Mouse (Mus musculus): ENCODE measurements around the gene Taar6. TPM values are rescaled to one million over a fixed set of nuclear protein-coding genes. Genes with fewer than 3 reads are reported as not detected.
A peak's percentile ranks its signal among the peaks of the same experiment; 100 is the strongest.

The Taar6 gene
- polyA plus RNA-seq (2021) = not detected

DNA sequence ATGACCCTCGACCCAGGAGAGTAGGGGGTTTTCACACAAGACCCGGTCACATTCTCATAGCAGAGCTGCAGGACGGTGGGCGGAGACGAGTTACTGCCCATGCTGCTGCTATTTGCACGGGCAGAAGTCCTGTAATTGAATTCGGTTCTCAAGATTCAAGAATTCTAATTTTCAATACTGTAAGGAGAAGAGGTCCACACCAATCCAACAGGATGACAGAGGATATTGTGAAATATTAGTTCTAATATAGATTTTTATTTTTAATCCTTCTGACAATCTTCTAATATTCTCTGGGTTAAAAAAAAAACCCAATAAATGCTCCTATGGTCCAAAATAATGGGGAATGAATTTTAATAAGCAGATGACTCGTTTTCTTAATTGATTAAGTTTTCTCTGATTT is at the start of gene Taar6:
Taar6 (minus strand) TSS at position 101 of the 400 bp plus-strand sequence.
- CTCF ChIA-PET = no interaction called here
- POLR2A ChIA-PET = no interaction called here
- in situ Hi-C loops (cut with MboI; ENCODE audit: low pct_unique_long_range_greater_than_20kb) = no loop called here
- H3K27me3 ChIP-seq = peaks cover 46% of the 10 kb centered on the region
- no peak for TF ChIP-seq CTCF (IDR thresholded peaks at IDR 0.05)
- ATAC-seq (no peak), DNase-seq (ENCODE audit: low read depth, low spot score) (no peak)

DNA sequence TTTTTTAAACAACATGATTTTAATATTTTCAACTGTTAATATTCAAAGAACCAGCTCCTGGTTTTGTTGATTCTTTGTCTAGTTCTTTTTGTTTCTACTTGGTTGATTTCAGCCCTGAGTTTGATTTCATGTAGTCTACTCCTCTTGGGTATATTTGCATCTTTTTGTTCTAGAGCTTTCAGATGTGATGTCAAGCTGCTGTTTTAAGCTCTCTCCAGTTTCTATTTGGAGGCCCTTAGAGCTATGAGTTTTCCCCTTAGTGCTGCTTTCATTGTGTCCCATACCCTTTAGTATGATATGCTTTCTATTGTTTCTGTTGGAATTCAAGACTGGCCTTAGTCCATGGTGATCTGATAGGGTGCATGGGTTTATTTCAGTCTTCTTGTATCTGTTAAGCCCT is 45.9 kb upstream of the Taar6 start:
- POLR2A ChIA-PET = no interaction called here
- H3K27me3 ChIP-seq = peaks cover 17% of the 10 kb centered on the region
- DNase-seq (ENCODE audit: low read depth, low spot score) (no peak), ATAC-seq (no peak)
- in situ Hi-C loops (cut with MboI; ENCODE audit: low pct_unique_long_range_greater_than_20kb) = no loop called here
- TF ChIP-seq CTCF (IDR thresholded peaks at IDR 0.05) = no peak
- CTCF ChIA-PET = interaction anchor here (0.7 to 0.9 kb wide), 2 partner anchors 10 kb away, joined by 3 read pairs; no protein-coding TSS in a partner anchor

DNA sequence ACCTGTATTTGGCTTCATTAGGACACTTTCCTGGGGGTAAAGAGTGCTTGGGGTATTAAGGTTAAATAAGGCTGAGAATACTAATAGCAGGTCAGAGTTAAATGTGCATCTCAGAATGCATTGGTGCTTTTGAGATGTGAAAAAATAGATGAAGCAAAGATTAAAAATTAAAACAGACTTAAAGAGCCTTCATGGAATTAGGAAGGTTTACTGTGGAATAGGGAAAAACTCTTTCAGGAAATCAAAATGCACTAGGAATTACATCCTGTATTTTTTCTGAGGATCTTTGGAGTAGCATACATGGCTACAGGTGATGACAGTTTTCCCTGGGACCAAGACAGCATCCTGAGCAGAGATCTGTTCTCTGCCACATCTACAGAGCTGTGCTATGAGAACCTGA is 41.5 kb upstream of the Taar6 start, which contains the start of gene Taar7d:
Taar7d (plus strand) TSS at position 301 of the 400 bp plus-strand sequence.
- DNase-seq (ENCODE audit: low read depth, low spot score) (no peak), ATAC-seq (no peak)
- in situ Hi-C loops (cut with MboI; ENCODE audit: low pct_unique_long_range_greater_than_20kb) = no loop called here

DNA sequence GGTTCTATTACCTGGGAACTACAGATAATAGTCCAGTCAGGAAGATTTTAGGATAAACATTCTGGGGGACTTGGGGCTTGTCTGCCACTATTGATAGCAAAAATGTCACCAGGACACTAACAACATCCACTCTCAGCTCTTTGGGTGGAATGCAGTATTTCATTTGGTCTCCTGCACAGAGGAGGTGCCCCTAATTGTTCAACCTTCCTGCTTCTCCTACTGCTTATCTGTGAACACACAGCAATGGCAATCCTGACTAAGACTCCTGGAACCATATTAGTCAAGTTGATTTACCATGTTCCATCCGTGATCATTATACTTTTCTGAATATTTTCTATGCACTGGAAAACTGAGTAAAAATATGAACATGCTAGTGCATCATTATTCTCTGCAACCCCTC is 22.7 kb upstream of the Taar6 start:
- H3K27me3 ChIP-seq = peaks cover 12% of the 10 kb centered on the region
- ChIA-PET POLR2A (no interaction called here), CTCF (no interaction called here)
- DNase-seq (ENCODE audit: low read depth, low spot score) = no peak
- no peak for TF ChIP-seq CTCF (IDR thresholded peaks at IDR 0.05)
- in situ Hi-C loops (cut with MboI; ENCODE audit: low pct_unique_long_range_greater_than_20kb) = no loop called here
- no peak for ATAC-seq

More for the DNA sequence above, 41.5 kb upstream of the Taar6 start, which contains the start of gene Taar7d:
- ChIA-PET POLR2A (no interaction called here), CTCF (no interaction called here)
- no peak for TF ChIP-seq CTCF (IDR thresholded peaks at IDR 0.05)
- peaks cover 37% of the 10 kb centered on the region for H3K27me3 ChIP-seq

DNA sequence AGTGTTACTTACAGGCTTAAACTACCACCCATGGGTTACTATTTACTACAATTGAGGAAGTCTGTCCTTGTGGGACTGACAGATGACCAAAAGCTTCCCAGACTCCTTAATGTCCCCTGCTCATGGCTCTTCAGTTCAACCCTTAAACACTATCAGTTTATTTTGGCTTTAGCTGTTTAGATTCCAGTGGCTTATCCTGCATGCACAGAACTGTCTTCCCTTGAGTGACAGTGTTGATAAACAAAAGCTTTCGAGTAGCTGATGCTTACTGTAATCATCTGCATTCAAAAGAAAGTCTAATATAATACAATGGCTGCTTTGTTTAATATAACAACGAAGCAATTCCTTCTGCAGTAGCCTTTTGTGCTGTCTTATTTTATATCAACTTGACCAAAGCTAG is 21.6 kb upstream of the Taar6 start:
- H3K27me3 ChIP-seq = peaks cover 15% of the 10 kb centered on the region
- TF ChIP-seq CTCF (IDR thresholded peaks at IDR 0.05) = no peak
- ATAC-seq = no peak
- no peak for DNase-seq (ENCODE audit: low read depth, low spot score)
- in situ Hi-C loops (cut with MboI; ENCODE audit: low pct_unique_long_range_greater_than_20kb) = no loop called here
- ChIA-PET POLR2A (no interaction called here), CTCF (interaction anchor here (1.1 kb wide), 1 partner anchor 15 kb away, joined by 3 read pairs; no protein-coding TSS in a partner anchor)

DNA sequence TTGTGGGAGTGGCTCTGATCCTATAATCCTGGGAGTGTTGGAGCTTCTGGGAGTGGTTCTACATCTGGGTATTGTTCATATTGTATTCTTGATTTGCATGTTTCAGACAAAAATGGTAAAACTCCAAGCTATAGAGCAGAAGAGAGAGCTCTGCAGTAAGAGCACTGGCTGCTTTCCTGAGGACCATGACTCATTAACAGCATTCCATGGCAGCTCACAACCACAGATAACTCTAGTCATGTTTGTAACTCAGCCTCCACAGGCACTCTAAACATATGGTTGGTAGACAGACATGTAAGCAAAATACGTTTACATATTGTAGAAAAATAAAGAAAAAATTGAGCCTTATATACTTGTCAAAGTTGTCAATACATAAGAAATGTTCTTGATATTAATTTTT is 21.0 kb upstream of the Taar6 start:
- in situ Hi-C loops (cut with MboI; ENCODE audit: low pct_unique_long_range_greater_than_20kb) = no loop called here
- peaks cover 21% of the 10 kb centered on the region for H3K27me3 ChIP-seq
- TF ChIP-seq CTCF (IDR thresholded peaks at IDR 0.05) = no peak
- DNase-seq (ENCODE audit: low read depth, low spot score) = no peak
- ChIA-PET POLR2A (no interaction called here), CTCF (interaction anchor here (1.1 kb wide), 1 partner anchor 14 kb away, joined by 3 read pairs; no protein-coding TSS in a partner anchor)
- no peak for ATAC-seq

DNA sequence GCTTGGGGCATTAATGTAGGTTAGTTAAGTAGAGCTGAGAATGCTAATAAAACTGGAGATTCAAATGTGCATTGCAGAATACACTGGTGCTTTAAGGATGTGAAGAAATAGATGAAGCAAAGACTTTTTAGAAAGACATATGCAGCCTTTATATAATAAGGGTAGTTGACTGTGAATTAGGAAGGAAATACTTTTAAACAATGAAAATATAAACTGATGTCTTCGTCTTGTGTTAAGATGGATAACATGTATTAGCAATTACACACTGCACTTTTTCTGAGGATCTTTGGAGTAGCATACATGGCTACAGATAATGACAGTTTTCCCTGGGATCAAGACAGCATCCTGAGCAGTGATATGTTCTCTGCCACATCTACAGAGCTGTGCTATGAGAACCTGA is 14.2 kb upstream of the Taar6 start, which contains the start of gene Taar7b:
Taar7b (plus strand) TSS at position 301 of the 400 bp plus-strand sequence.
- ATAC-seq (no peak), DNase-seq (ENCODE audit: low read depth, low spot score) (no peak)
- peaks cover 38% of the 10 kb centered on the region for H3K27me3 ChIP-seq
- no peak for TF ChIP-seq CTCF (IDR thresholded peaks at IDR 0.05)
- in situ Hi-C loops (cut with MboI; ENCODE audit: low pct_unique_long_range_greater_than_20kb) = no loop called here
- ChIA-PET CTCF (no interaction called here), POLR2A (no interaction called here)

DNA sequence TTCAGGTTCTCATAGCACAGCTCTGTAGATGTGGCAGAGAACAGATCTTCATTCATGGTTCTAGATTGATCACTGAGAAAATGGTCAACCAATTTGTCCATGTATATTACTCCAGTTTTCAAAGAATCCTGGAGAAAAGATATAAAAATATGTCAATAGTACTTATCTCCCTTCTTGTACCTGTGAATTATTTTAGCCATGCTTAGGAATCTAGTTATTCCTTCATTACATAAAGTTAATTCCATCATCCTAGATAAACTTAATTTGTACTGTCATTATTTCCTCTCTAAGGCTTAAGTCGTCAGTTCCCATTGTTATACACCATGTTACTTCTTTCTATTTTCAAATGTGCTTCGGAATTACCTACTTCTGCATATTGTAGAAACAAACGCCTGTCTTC is 7.9 kb upstream of the Taar6 start, which contains the start of gene Taar7a:
Taar7a (minus strand) TSS at position 101 of the 400 bp plus-strand sequence.
- ATAC-seq (no peak), DNase-seq (ENCODE audit: low read depth, low spot score) (no peak)
- TF ChIP-seq CTCF (IDR thresholded peaks at IDR 0.05) = no peak
- H3K27me3 ChIP-seq = peaks cover 40% of the 10 kb centered on the region
- CTCF ChIA-PET = no interaction called here
- in situ Hi-C loops (cut with MboI; ENCODE audit: low pct_unique_long_range_greater_than_20kb) = no loop called here
- POLR2A ChIA-PET = no interaction called here

DNA sequence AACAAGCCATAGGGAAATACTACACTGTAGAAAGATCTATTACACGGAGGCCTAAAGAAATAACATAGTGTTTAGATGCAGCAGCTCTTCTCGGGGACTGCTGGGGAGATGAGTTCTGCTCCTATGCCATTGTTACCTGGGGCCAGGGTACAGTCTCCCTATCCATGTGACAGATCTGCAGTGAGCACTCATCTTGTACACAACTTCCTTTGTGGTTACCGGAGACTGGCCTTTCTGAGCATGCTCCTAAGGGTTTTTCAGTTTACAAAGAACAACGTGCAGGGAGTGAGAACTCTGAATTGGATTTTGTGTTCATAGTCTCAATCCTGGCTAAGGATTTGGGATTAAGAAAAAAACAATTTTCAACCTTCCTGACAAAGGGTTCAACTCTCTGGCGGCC is 973 bp upstream of the Taar6 start:
- TF ChIP-seq CTCF (IDR thresholded peaks at IDR 0.05) = no peak

DNA sequence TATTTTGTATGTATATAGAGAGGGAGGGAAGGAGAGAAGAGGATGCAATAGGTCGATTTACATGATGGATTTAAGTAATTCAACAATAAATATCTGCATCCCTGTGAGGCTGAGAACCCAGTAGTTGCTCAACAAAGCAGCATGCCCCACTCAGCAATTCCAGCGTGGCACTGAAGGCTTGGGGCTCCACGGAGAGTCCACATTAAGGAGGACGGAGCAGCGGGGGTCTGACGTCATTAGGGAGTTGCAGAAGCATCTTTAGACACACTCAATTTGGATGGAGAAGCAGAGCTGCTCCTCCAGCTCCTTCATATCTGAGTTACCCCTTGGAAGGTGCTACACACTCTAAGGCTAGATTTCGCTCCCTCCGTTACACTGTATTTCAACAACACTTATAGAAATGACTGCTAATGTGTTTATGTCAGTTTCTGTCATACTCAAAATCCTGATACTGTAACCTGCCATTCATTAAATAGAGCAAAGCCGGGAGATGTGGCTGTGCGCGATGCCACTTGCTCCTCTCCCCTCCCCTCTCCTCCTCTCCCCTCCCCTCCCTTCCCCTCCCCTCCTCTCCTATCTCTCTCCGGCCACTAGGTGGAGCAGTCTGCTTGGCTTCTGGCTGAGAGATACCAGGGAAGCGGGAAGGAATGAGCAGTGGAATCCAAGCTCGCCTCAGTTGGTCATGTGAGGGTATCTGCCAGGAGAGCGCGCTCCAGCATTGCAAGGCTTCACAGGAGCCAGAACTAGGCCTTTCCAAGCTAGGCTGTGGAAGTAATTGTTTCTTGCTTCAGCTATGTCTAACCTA is 6.3 kb downstream of the Taar6 start:
- POLR2A ChIA-PET = no interaction called here
- H3K27me3 ChIP-seq = peaks cover 7% of the 10 kb centered on the region
- peak; percentile 10 for DNase-seq (ENCODE audit: low read depth, low spot score)
- in situ Hi-C loops (cut with MboI; ENCODE audit: low pct_unique_long_range_greater_than_20kb) = no loop called here
- CTCF ChIA-PET = interaction anchor here (0.5 to 1.6 kb wide), 3 partner anchors 26 to 152 kb away, joined by 3 to 4 read pairs (median 3); no protein-coding TSS in a partner anchor
- peak; percentile 77 for TF ChIP-seq CTCF (IDR thresholded peaks at IDR 0.05)
- peak; percentile 82 for ATAC-seq

More for the DNA sequence above, 973 bp upstream of the Taar6 start:
- in situ Hi-C loops (cut with MboI; ENCODE audit: low pct_unique_long_range_greater_than_20kb) = no loop called here
- ChIA-PET CTCF (no interaction called here), POLR2A (no interaction called here)
- H3K27me3 ChIP-seq = peaks cover 52% of the 10 kb centered on the region
- DNase-seq (ENCODE audit: low read depth, low spot score) (no peak), ATAC-seq (no peak)

DNA sequence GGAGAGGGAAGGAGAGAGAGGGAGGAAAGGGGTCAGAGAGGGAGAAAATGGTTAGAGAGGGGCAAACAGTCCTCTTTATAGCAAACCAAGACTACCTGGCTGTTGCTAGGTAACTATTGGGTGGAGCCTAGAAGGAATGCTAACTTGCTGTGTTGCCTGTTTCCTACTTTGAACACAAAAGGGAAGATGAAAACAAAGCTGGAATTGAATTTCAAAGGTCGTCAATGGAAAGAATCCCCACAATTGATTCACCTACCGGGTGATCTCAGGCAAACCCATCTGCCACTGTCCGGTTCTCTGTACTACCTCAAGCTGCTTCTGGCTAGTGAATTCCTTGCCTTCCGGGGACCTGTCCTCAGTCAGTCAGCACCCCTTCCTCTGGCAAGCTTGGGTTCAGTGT is 7.5 kb downstream of the Taar6 start:
- ATAC-seq = no peak
- DNase-seq (ENCODE audit: low read depth, low spot score) = no peak
- ChIA-PET CTCF (interaction anchor here (1.6 kb wide), 1 partner anchor 27 kb away, joined by 3 read pairs; no protein-coding TSS in a partner anchor), POLR2A (no interaction called here)
- no peak for TF ChIP-seq CTCF (IDR thresholded peaks at IDR 0.05)
- in situ Hi-C loops (cut with MboI; ENCODE audit: low pct_unique_long_range_greater_than_20kb) = no loop called here
- peaks cover 7% of the 10 kb centered on the region for H3K27me3 ChIP-seq
